Mouse (Mus musculus): Measurements from ENCODE around the gene Ofcc1. TPM values are rescaled to one million over a fixed set of nuclear protein-coding genes. Genes with fewer than 3 reads are reported as not detected.

The Ofcc1 gene
- total and polyA plus RNA-seq, 3 experiments, result 0.27 TPM; not detected in 2

DNA sequence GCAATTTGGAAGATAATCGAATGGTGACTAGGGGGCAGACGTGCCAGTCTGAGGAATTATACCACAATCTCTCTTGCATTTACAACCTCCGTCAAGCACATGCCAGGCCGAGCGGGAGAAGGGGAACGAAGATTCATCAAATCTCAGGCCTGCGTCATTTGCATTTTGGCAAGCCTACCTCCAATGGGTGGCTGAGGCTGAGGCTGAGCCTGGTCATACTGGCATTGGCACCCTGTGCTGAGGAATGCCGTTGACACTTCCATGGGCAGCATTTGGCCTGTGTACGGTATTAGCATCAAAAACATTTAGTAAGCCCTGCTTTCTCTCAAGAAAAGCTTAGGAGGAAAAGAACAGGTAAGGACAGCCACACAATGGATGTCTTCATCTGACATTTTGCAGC lies 152.9 kb downstream of the Ofcc1 start:
- no peaks in the 10 kb centered on the region for H3K27me3 ChIP-seq (ENCODE audit: insufficient read depth, low read length)
- no peak overlapping the region for H3K4me3 ChIP-seq (ENCODE audit: low read depth, low read length)
- ATAC-seq (ENCODE audit: extremely low read depth, insufficient number of reproducible peaks, low FRiP score, poor library complexity, severe bottlenecking), result no peak
- H3K4me1 ChIP-seq (ENCODE audit: insufficient read depth, low read depth, low read length), result no peaks in the 10 kb centered on the region
- TF ChIP-seq CTCF (IDR thresholded peaks at IDR 0.05; ENCODE audit: low read depth, low read length), result no peak
- TF ChIP-seq TAL1 (conservative IDR thresholded peaks at IDR 0.05; ENCODE audit: low read depth, low read length), result no peak
- TF ChIP-seq POLR2AphosphoS5 (IDR thresholded peaks at IDR 0.05; ENCODE audit: insufficient replicate concordance, low read depth, low read length), result no peak
- TF ChIP-seq GATA2 (IDR thresholded peaks at IDR 0.05; ENCODE audit: borderline replicate concordance, low read depth, low read length), result no peak
- no peak for TF ChIP-seq GATA1 (IDR thresholded peaks at IDR 0.05; ENCODE audit: borderline replicate concordance, low read length)
- H3K9me3 ChIP-seq (replicated peaks), result peaks cover 12% of the 10 kb centered on the region
- no peaks in the 10 kb centered on the region for H3K36me3 ChIP-seq (replicated peaks)
- DNase-seq (ENCODE audit: low spot score), result no peak

GRCm38 (mm10) chr13:40181786-40182185 lies 179.5 kb downstream of the Ofcc1 start:
- no peak overlapping the region for H3K4me3 ChIP-seq (ENCODE audit: low read depth, low read length)
- no peak for DNase-seq (ENCODE audit: low spot score)
- no peaks in the 10 kb centered on the region for H3K36me3 ChIP-seq (replicated peaks)
- no peaks in the 10 kb centered on the region for H3K27me3 ChIP-seq (ENCODE audit: insufficient read depth, low read length)
- peaks cover 7% of the 10 kb centered on the region for H3K9me3 ChIP-seq (replicated peaks)
- no peak for ATAC-seq (ENCODE audit: extremely low read depth, insufficient number of reproducible peaks, low FRiP score, poor library complexity, severe bottlenecking)
- no peaks in the 10 kb centered on the region for H3K4me1 ChIP-seq (ENCODE audit: insufficient read depth, low read depth, low read length)
- no peak for TF ChIP-seq POLR2AphosphoS5 (IDR thresholded peaks at IDR 0.05; ENCODE audit: insufficient replicate concordance, low read depth, low read length)

DNA sequence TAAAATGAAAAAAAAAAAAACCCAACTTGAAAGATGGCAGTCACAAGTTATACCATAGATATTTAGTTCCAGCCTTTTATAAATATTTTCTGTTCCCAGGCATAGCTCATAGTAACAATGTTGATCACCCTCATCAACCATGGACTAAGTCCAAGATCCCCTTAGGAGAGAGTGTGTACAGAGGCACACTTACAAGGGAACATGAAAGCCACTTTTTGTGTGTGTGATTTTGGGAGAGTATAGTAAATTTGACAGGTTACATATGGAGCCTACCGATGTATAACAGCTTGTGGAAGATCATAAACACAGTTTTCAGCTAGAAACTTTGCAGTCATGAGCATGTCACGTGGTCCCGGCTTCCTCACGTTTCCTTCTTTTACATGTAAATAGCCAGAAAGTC lies 189.5 kb downstream of the Ofcc1 start:
- no peak overlapping the region for H3K4me3 ChIP-seq (ENCODE audit: low read depth, low read length)
- H3K36me3 ChIP-seq (replicated peaks), result no peaks in the 10 kb centered on the region
- H3K9me3 ChIP-seq (replicated peaks), result peaks cover 12% of the 10 kb centered on the region
- TF ChIP-seq TAL1 (conservative IDR thresholded peaks at IDR 0.05; ENCODE audit: low read depth, low read length), result no peak
- no peak for TF ChIP-seq GATA2 (IDR thresholded peaks at IDR 0.05; ENCODE audit: borderline replicate concordance, low read depth, low read length)
- no peak for TF ChIP-seq POLR2AphosphoS5 (IDR thresholded peaks at IDR 0.05; ENCODE audit: insufficient replicate concordance, low read depth, low read length)
- no peak for TF ChIP-seq GATA1 (IDR thresholded peaks at IDR 0.05; ENCODE audit: borderline replicate concordance, low read length)
- TF ChIP-seq CTCF (IDR thresholded peaks at IDR 0.05; ENCODE audit: low read depth, low read length), result no peak
- DNase-seq (ENCODE audit: low spot score) (no peak), ATAC-seq (ENCODE audit: extremely low read depth, insufficient number of reproducible peaks, low FRiP score, poor library complexity, severe bottlenecking) (no peak)
- no peaks in the 10 kb centered on the region for H3K4me1 ChIP-seq (ENCODE audit: insufficient read depth, low read depth, low read length)
- no peaks in the 10 kb centered on the region for H3K27me3 ChIP-seq (ENCODE audit: insufficient read depth, low read length)

- no peak overlapping the region for H3K4me3 ChIP-seq (ENCODE audit: low read depth, low read length)
- DNase-seq (ENCODE audit: low spot score) (no peak), ATAC-seq (ENCODE audit: extremely low read depth, insufficient number of reproducible peaks, low FRiP score, poor library complexity, severe bottlenecking) (no peak)
- no peaks in the 10 kb centered on the region for H3K27me3 ChIP-seq (ENCODE audit: insufficient read depth, low read length)
- H3K36me3 ChIP-seq (replicated peaks), result no peaks in the 10 kb centered on the region
- no peaks in the 10 kb centered on the region for H3K4me1 ChIP-seq (ENCODE audit: insufficient read depth, low read depth, low read length)
- TF ChIP-seq TAL1 (conservative IDR thresholded peaks at IDR 0.05; ENCODE audit: low read depth, low read length), result no peak
- no peak for TF ChIP-seq GATA2 (IDR thresholded peaks at IDR 0.05; ENCODE audit: borderline replicate concordance, low read depth, low read length)
- TF ChIP-seq POLR2AphosphoS5 (IDR thresholded peaks at IDR 0.05; ENCODE audit: insufficient replicate concordance, low read depth, low read length), result no peak
- TF ChIP-seq CTCF (IDR thresholded peaks at IDR 0.05; ENCODE audit: low read depth, low read length), result no peak
- TF ChIP-seq GATA1 (IDR thresholded peaks at IDR 0.05; ENCODE audit: borderline replicate concordance, low read length), result no peak
- H3K9me3 ChIP-seq (replicated peaks), result peaks cover 8% of the 10 kb centered on the region
Measured at GRCm38 (mm10) chr13:40167871-40168270, 193.4 kb downstream of the Ofcc1 start.

DNA sequence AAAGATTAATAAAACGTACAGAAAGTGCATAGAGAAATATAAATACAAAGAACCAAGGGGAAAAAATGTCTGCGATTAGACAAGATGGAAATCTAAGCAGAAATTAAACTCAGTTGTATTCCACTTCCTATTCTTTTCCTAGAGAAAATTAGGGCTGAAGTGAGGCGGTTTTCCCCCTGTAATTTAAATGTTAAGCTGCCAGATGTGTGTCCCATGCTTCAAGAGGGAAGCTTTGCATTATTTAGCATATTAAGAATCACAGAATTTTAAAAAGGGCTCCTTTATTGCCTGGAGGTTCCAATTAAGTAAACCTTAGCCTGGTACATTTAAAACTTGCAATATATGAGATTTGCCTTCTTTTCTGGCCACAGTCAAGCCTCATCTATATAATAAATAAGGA lies 205.8 kb downstream of the Ofcc1 start:
- TF ChIP-seq CTCF (IDR thresholded peaks at IDR 0.05; ENCODE audit: low read depth, low read length) (no peak), GATA2 (IDR thresholded peaks at IDR 0.05; ENCODE audit: borderline replicate concordance, low read depth, low read length) (no peak), GATA1 (IDR thresholded peaks at IDR 0.05; ENCODE audit: borderline replicate concordance, low read length) (no peak), POLR2AphosphoS5 (IDR thresholded peaks at IDR 0.05; ENCODE audit: insufficient replicate concordance, low read depth, low read length) (no peak), TAL1 (conservative IDR thresholded peaks at IDR 0.05; ENCODE audit: low read depth, low read length) (no peak)
- Histone ChIP-seq H3K4me3 (ENCODE audit: low read depth, low read length) (no peak overlapping the region), H3K4me1 (ENCODE audit: insufficient read depth, low read depth, low read length) (no peaks in the 10 kb centered on the region), H3K9me3 (replicated peaks) (peaks cover 4% of the 10 kb centered on the region), H3K36me3 (replicated peaks) (no peaks in the 10 kb centered on the region), H3K27me3 (ENCODE audit: insufficient read depth, low read length) (no peaks in the 10 kb centered on the region)
- no peak for ATAC-seq (ENCODE audit: extremely low read depth, insufficient number of reproducible peaks, low FRiP score, poor library complexity, severe bottlenecking)
- DNase-seq (ENCODE audit: low spot score), result no peak

DNA sequence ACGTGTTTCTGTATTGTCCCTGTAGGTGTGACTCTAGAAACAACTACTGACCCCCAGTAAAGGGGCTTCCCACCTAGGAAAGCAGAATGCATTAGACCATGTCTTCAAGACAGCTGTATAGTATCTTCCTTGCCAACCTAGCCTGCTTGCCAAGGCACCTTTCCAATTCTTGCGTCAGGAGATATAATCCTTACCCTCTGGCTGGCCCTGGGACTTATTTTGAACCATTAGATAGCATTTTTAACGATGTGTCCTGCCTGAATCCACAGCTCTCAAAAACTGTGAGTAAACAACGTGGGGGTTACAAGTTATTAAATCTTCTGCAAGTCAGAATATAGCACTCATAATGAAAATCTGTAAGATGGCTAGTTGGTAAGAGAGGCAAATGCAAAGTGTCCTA lies 221.3 kb downstream of the Ofcc1 start:
- Histone ChIP-seq H3K9me3 (replicated peaks) (peaks cover 8% of the 10 kb centered on the region; the same call in 1 of the 2 replicates), H3K4me3 (ENCODE audit: low read depth, low read length) (no peak overlapping the region), H3K27me3 (ENCODE audit: insufficient read depth, low read length) (no peaks in the 10 kb centered on the region), H3K4me1 (ENCODE audit: insufficient read depth, low read depth, low read length) (no peaks in the 10 kb centered on the region), H3K36me3 (replicated peaks) (no peaks in the 10 kb centered on the region)
- TF ChIP-seq TAL1 (conservative IDR thresholded peaks at IDR 0.05; ENCODE audit: low read depth, low read length), result no peak
- no peak for TF ChIP-seq POLR2AphosphoS5 (IDR thresholded peaks at IDR 0.05; ENCODE audit: insufficient replicate concordance, low read depth, low read length)
- no peak for TF ChIP-seq GATA1 (IDR thresholded peaks at IDR 0.05; ENCODE audit: borderline replicate concordance, low read length)
- TF ChIP-seq GATA2 (IDR thresholded peaks at IDR 0.05; ENCODE audit: borderline replicate concordance, low read depth, low read length), result no peak
- no peak for TF ChIP-seq CTCF (IDR thresholded peaks at IDR 0.05; ENCODE audit: low read depth, low read length)
- DNase-seq (ENCODE audit: low spot score), result no peak
- no peak for ATAC-seq (ENCODE audit: extremely low read depth, insufficient number of reproducible peaks, low FRiP score, poor library complexity, severe bottlenecking)

- Histone ChIP-seq H3K4me1 (ENCODE audit: insufficient read depth, low read depth, low read length) (no peaks in the 10 kb centered on the region), H3K4me3 (ENCODE audit: low read depth, low read length) (no peak overlapping the region), H3K36me3 (replicated peaks) (no peaks in the 10 kb centered on the region), H3K27me3 (ENCODE audit: insufficient read depth, low read length) (no peaks in the 10 kb centered on the region), H3K9me3 (replicated peaks) (peaks cover 7% of the 10 kb centered on the region; the same call in 1 of the 2 replicates)
- no peak for TF ChIP-seq GATA2 (IDR thresholded peaks at IDR 0.05; ENCODE audit: borderline replicate concordance, low read depth, low read length)
- no peak for TF ChIP-seq GATA1 (IDR thresholded peaks at IDR 0.05; ENCODE audit: borderline replicate concordance, low read length)
- TF ChIP-seq CTCF (IDR thresholded peaks at IDR 0.05; ENCODE audit: low read depth, low read length), result no peak
- TF ChIP-seq TAL1 (conservative IDR thresholded peaks at IDR 0.05; ENCODE audit: low read depth, low read length), result no peak
- no peak for TF ChIP-seq POLR2AphosphoS5 (IDR thresholded peaks at IDR 0.05; ENCODE audit: insufficient replicate concordance, low read depth, low read length)
- no peak for ATAC-seq (ENCODE audit: extremely low read depth, insufficient number of reproducible peaks, low FRiP score, poor library complexity, severe bottlenecking)
- no peak for DNase-seq (ENCODE audit: low spot score)
Measured at GRCm38 (mm10) chr13:40136096-40136495, 225.2 kb downstream of the Ofcc1 start.

All from G1E (cell line).